Mouse (Mus musculus): ENCODE measurements at regions not wholly inside any gene's neighbourhood (a gene's known extent, or its start where the extent isn't known, plus 50 kb on each side); places are given as distances from the start of the nearest gene placed in this dataset.

DNA sequence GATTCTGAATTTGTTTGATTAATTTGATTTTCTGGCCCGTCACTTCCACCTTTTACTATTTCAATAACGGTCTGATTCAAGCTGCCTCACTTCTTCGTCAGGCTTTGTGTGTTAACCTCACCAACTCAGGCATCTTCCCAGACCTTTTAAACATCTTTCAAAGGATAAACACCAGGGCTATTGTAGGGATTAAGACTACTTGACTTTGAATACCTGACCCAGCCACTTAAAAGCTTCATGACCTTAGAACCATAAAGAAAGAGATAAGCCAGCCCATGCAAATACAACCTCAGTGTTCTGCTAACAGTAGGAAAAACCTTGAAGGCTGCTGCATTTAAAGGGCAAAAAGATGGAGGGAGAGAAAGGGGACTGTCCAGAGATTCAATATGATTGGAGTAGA, 386.9 kb upstream of the Castor2 start:
- Histone ChIP-seq H3K4me2 (ENCODE audit: low read depth, low read length) (no peak overlapping the region), H3K36me3 (ENCODE audit: control insufficient read depth, insufficient read depth, low read length) (no peaks in the 10 kb centered on the region), H3K4me3 (ENCODE audit: low read depth, low read length) (no peak overlapping the region), H3K9ac (replicated peaks; ENCODE audit: low read depth, low read length) (no peak overlapping the region), H3K27me3 (ENCODE audit: control insufficient read depth, insufficient read depth, low read length) (no peaks in the 10 kb centered on the region), H3K27ac (ENCODE audit: low read depth, low read length) (no peak overlapping the region), H3K4me1 (ENCODE audit: control insufficient read depth, insufficient read depth, low read length) (no peaks in the 10 kb centered on the region), H3K9me3 (ENCODE audit: control insufficient read depth, low read length) (no peaks in the 10 kb centered on the region)
- ATAC-seq (ENCODE audit: low read depth), result no peak
- WGBS, result 66% methylated on average over 3 of the region's 3 CpGs

DNA sequence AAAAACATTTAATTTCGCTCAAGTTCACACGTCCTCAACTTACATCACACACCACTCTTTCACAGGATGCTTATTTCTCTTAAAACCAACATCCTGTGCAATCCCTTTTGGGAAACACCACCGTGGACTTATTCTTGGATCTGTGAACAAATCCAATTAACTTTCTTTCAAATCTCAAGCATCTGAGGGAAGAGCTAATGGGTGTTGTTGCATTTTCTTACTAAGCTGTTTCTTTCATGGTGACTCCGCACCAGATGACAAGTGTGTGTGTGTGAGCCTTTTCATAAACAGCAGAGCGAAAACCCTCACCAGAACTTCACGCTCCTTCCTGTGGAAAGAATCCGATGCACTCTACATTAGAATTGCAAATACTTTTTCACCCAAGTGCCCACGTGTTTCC, 390.6 kb upstream of the Castor2 start:
- H3K4me1 ChIP-seq (ENCODE audit: control insufficient read depth, insufficient read depth, low read length), result no peaks in the 10 kb centered on the region
- H3K9ac ChIP-seq (replicated peaks; ENCODE audit: low read depth, low read length), result no peak overlapping the region
- H3K27me3 ChIP-seq (ENCODE audit: control insufficient read depth, insufficient read depth, low read length), result no peaks in the 10 kb centered on the region
- no peaks in the 10 kb centered on the region for H3K9me3 ChIP-seq (ENCODE audit: control insufficient read depth, low read length)
- H3K36me3 ChIP-seq (ENCODE audit: control insufficient read depth, insufficient read depth, low read length), result no peaks in the 10 kb centered on the region
- H3K27ac ChIP-seq (ENCODE audit: low read depth, low read length), result no peak overlapping the region
- ATAC-seq (ENCODE audit: low read depth), result no peak
- no peak overlapping the region for H3K4me2 ChIP-seq (ENCODE audit: low read depth, low read length)
- WGBS, result 70% methylated on average over 8 of the region's 8 CpGs
- no peak overlapping the region for H3K4me3 ChIP-seq (ENCODE audit: low read depth, low read length)

DNA sequence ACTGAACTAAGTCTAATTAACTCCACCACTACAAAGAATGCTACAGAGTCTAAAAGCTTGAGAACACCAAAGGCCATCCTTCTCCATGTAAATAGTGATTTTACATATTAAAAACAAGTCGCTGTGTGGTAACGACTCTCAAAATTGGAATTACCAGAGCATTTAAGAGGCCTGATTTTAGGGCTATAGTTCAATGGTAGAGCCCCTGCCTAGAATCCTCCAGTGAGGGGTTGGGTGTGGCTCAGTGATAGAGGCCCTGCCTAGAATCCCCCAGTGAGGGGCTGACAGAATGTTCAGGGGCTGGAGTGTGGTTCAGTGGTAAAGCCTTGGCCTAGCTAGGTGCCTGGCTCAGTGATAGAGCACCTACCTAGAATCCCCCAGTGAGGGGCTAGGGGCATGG, 413.3 kb upstream of the Castor2 start:
- H3K4me2 ChIP-seq (ENCODE audit: low read depth, low read length), result no peak overlapping the region
- no peak overlapping the region for H3K27ac ChIP-seq (ENCODE audit: low read depth, low read length)
- H3K4me1 ChIP-seq (ENCODE audit: control insufficient read depth, insufficient read depth, low read length), result no peaks in the 10 kb centered on the region
- 86% methylated on average over 2 of the region's 2 CpGs for WGBS
- H3K27me3 ChIP-seq (ENCODE audit: control insufficient read depth, insufficient read depth, low read length), result no peaks in the 10 kb centered on the region
- ATAC-seq (ENCODE audit: low read depth), result no peak
- H3K36me3 ChIP-seq (ENCODE audit: control insufficient read depth, insufficient read depth, low read length), result no peaks in the 10 kb centered on the region
- H3K4me3 ChIP-seq (ENCODE audit: low read depth, low read length), result no peak overlapping the region
- H3K9ac ChIP-seq (replicated peaks; ENCODE audit: low read depth, low read length), result no peak overlapping the region
- no peaks in the 10 kb centered on the region for H3K9me3 ChIP-seq (ENCODE audit: control insufficient read depth, low read length)

- H3K4me3 ChIP-seq (ENCODE audit: low read depth, low read length), result no peak overlapping the region
- no peaks in the 10 kb centered on the region for H3K36me3 ChIP-seq (ENCODE audit: control insufficient read depth, insufficient read depth, low read length)
- H3K4me2 ChIP-seq (ENCODE audit: low read depth, low read length), result no peak overlapping the region
- H3K9me3 ChIP-seq (ENCODE audit: control insufficient read depth, low read length), result no peaks in the 10 kb centered on the region
- H3K4me1 ChIP-seq (ENCODE audit: control insufficient read depth, insufficient read depth, low read length), result no peaks in the 10 kb centered on the region
- WGBS, result 40% methylated on average over 10 of the region's 10 CpGs
- H3K9ac ChIP-seq (replicated peaks; ENCODE audit: low read depth, low read length), result no peak overlapping the region
- no peak overlapping the region for H3K27ac ChIP-seq (ENCODE audit: low read depth, low read length)
- no peak for ATAC-seq (ENCODE audit: low read depth)
- H3K27me3 ChIP-seq (ENCODE audit: control insufficient read depth, insufficient read depth, low read length), result no peaks in the 10 kb centered on the region
These were observed 416.5 kb upstream of the Castor2 start for GRCm38 (mm10) chr5:133683021-133683420.

GRCm38 (mm10) chr5:133676791-133677450, 422.6 kb upstream of the Castor2 start:
- Histone ChIP-seq H3K9ac (replicated peaks; ENCODE audit: low read depth, low read length) (no peak overlapping the region), H3K36me3 (ENCODE audit: control insufficient read depth, insufficient read depth, low read length) (no peaks in the 10 kb centered on the region), H3K9me3 (ENCODE audit: control insufficient read depth, low read length) (no peaks in the 10 kb centered on the region), H3K27me3 (ENCODE audit: control insufficient read depth, insufficient read depth, low read length) (no peaks in the 10 kb centered on the region), H3K4me1 (ENCODE audit: control insufficient read depth, insufficient read depth, low read length) (peaks cover 6% of the 10 kb centered on the region; the same call in 1 of the 2 replicates), H3K4me3 (ENCODE audit: low read depth, low read length) (no peak overlapping the region), H3K4me2 (ENCODE audit: low read depth, low read length) (no peak overlapping the region), H3K27ac (ENCODE audit: low read depth, low read length) (no peak overlapping the region; the same call in 1 of the 2 replicates)
- 35% methylated on average over 15 of the region's 15 CpGs for WGBS
- ATAC-seq (ENCODE audit: low read depth), result peak; percentile 75; the same call in 1 of the 2 replicates

GRCm38 (mm10) chr5:133675636-133676035, 423.9 kb upstream of the Castor2 start:
- Histone ChIP-seq H3K36me3 (ENCODE audit: control insufficient read depth, insufficient read depth, low read length) (no peaks in the 10 kb centered on the region), H3K27ac (ENCODE audit: low read depth, low read length) (no peak overlapping the region), H3K4me2 (ENCODE audit: low read depth, low read length) (no peak overlapping the region), H3K4me1 (ENCODE audit: control insufficient read depth, insufficient read depth, low read length) (peaks cover 6% of the 10 kb centered on the region; the same call in 1 of the 2 replicates), H3K9ac (replicated peaks; ENCODE audit: low read depth, low read length) (no peak overlapping the region), H3K9me3 (ENCODE audit: control insufficient read depth, low read length) (no peaks in the 10 kb centered on the region), H3K4me3 (ENCODE audit: low read depth, low read length) (no peak overlapping the region), H3K27me3 (ENCODE audit: control insufficient read depth, insufficient read depth, low read length) (no peaks in the 10 kb centered on the region)
- 38% methylated on average over 3 of the region's 3 CpGs for WGBS
- no peak for ATAC-seq (ENCODE audit: low read depth)

DNA sequence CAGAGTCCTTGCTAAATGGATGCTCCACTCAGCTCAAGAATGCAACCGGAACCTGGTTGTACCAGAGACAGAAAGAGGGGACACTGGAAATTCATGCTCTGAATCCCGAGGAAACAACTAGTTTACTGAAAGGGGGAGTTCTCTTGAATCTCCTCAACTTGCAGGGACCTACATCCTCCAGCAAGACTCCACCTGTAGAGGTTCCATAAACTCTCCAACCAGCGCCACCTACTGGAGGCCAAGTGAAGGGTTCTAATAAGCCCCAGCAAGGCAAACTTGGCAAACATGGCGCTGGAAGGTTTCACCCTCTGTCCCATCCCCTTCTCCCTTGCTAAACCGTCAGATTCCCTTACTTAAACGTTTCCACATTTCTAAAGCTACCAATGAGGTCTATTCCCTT, 433.0 kb upstream of the Castor2 start:
- no peaks in the 10 kb centered on the region for H3K4me1 ChIP-seq (ENCODE audit: control insufficient read depth, insufficient read depth, low read length)
- H3K4me2 ChIP-seq (ENCODE audit: low read depth, low read length), result no peak overlapping the region
- no peak overlapping the region for H3K9ac ChIP-seq (replicated peaks; ENCODE audit: low read depth, low read length)
- H3K27ac ChIP-seq (ENCODE audit: low read depth, low read length), result no peak overlapping the region
- H3K27me3 ChIP-seq (ENCODE audit: control insufficient read depth, insufficient read depth, low read length), result no peaks in the 10 kb centered on the region
- H3K9me3 ChIP-seq (ENCODE audit: control insufficient read depth, low read length), result no peaks in the 10 kb centered on the region
- no peaks in the 10 kb centered on the region for H3K36me3 ChIP-seq (ENCODE audit: control insufficient read depth, insufficient read depth, low read length)
- no peak overlapping the region for H3K4me3 ChIP-seq (ENCODE audit: low read depth, low read length)
- ATAC-seq (ENCODE audit: low read depth), result no peak
- WGBS, result 47% methylated on average over 6 of the region's 6 CpGs

DNA sequence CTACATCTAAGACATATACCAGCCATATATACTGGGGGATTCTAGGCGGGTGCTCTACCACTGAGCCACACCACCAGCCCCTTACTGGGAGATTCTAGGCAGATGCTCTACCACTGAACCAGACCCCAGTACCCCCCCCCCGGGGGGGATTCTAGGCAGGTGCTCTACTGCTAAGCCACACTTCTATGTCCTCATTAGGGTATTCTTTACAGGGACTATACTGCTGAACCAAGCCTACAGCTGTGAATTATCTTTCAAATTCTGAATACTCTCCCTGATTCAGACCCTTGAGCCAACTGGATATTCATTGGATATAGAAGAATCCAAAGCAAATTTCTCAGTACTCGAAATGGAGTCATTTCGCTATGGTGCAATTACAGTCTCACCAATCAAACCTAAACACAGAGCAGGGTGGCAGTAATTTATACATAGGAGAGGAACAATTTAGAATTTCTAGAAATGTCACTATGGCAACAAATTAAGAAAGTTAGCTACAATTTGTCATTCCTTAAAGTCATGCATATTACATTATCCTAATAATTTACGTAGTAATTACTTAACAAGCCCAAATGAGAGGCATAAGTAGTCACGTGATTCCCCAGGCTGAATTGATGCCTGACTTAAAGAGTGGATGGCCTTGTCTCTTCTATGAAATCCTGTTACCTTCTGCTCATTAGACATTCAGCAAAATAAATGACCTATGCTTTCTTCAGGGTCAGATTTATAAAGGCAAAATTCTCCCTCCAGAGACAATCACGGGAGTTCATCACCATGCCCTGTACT, 436.8 kb upstream of the Castor2 start:
- Histone ChIP-seq H3K9me3 (ENCODE audit: control insufficient read depth, low read length) (no peaks in the 10 kb centered on the region), H3K4me1 (ENCODE audit: control insufficient read depth, insufficient read depth, low read length) (no peaks in the 10 kb centered on the region), H3K4me2 (ENCODE audit: low read depth, low read length) (no peak overlapping the region), H3K27ac (ENCODE audit: low read depth, low read length) (no peak overlapping the region), H3K27me3 (ENCODE audit: control insufficient read depth, insufficient read depth, low read length) (no peaks in the 10 kb centered on the region), H3K36me3 (ENCODE audit: control insufficient read depth, insufficient read depth, low read length) (no peaks in the 10 kb centered on the region), H3K4me3 (ENCODE audit: low read depth, low read length) (no peak overlapping the region), H3K9ac (replicated peaks; ENCODE audit: low read depth, low read length) (no peak overlapping the region)
- WGBS, result 83% methylated on average over 7 of the region's 7 CpGs
- no peak for ATAC-seq (ENCODE audit: low read depth)

DNA sequence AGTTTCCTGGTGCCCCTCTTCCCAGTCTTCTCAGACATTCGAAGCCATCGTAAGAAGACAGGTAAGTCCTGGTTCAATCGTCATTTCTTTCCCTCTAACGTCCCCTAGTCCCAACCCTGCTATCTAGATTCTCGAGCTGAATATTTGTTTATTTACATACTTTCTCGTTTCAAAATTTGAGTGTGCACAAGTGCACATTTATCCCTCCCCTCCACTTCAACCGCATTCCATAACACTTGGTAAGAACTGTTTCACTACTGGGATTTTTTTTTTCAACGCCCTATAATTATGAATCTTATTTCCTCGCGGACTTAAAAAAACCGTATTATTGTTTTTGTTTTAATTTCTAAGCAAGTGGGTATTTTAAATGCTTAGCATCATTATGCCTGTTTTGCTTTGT, 439.2 kb upstream of the Castor2 start:
- Histone ChIP-seq H3K27ac (ENCODE audit: low read depth, low read length) (no peak overlapping the region), H3K9ac (replicated peaks; ENCODE audit: low read depth, low read length) (no peak overlapping the region), H3K36me3 (ENCODE audit: control insufficient read depth, insufficient read depth, low read length) (no peaks in the 10 kb centered on the region), H3K4me2 (ENCODE audit: low read depth, low read length) (no peak overlapping the region), H3K27me3 (ENCODE audit: control insufficient read depth, insufficient read depth, low read length) (no peaks in the 10 kb centered on the region), H3K9me3 (ENCODE audit: control insufficient read depth, low read length) (no peaks in the 10 kb centered on the region), H3K4me3 (ENCODE audit: low read depth, low read length) (no peak overlapping the region), H3K4me1 (ENCODE audit: control insufficient read depth, insufficient read depth, low read length) (no peaks in the 10 kb centered on the region)
- 89% methylated on average over 11 of the region's 11 CpGs for WGBS
- no peak for ATAC-seq (ENCODE audit: low read depth)

Measured in neural tube, embryonic 14.5 days (tissue).